Mouse (Mus musculus) CH12.LX (cell line): Measurements from ENCODE around the gene Ly75. TPM values are rescaled to one million over a fixed set of nuclear protein-coding genes. Genes with fewer than 3 reads are reported as not detected.

Source experiments
- DNase-seq: peaks from one replicate; pipeline ENCODE4 v3.0.0-alpha.2; 2013; ENCODE audit errors: extremely low read depth
- H3K27ac ChIP-seq: 2 replicates; pipeline ENCODE4 v1.5.1; 2012; ENCODE audit warnings: low read depth, mild to moderate bottlenecking, control low read depth, moderate library complexity; ENCODE audit not compliant: insufficient read depth
- H3K27me3 ChIP-seq: replicated peaks from 2 replicates; pipeline ENCODE3; 2012; ENCODE audit warnings: inconsistent platforms
- H3K36me3 ChIP-seq, 2 experiments: replicated peaks in 1 of 2; 2 replicates each; pipeline versions ENCODE3 to v1.6.1; 2012; ENCODE audit warnings: inconsistent platforms in 1 of 2, low read length in 1 of 2, mild to moderate bottlenecking in 1 of 2, mixed read lengths in 1 of 2, moderate library complexity in 1 of 2; ENCODE audit not compliant: control insufficient read depth in 1 of 2, insufficient read depth in 1 of 2
- H3K4me1 ChIP-seq, 2 experiments: 2 replicates each; pipeline ENCODE4 v1.6.1; 2012; ENCODE audit warnings: inconsistent platforms in 1 of 2, moderate library complexity in 1 of 2; ENCODE audit not compliant: insufficient read depth in 2 of 2, control insufficient read depth in 1 of 2
- H3K4me2 ChIP-seq: 2 replicates; pipeline ENCODE4 v1.6.1; 2012; ENCODE audit warnings: low read depth, mild to moderate bottlenecking, control low read depth; ENCODE audit not compliant: poor library complexity, insufficient read depth, severe bottlenecking
- H3K4me3 ChIP-seq, 3 experiments: fragments of 150-350 bp in 1 of 3; sonication (generic) in 1 of 3; replicated peaks in 1 of 3; 2 replicates each; pipeline versions ENCODE3 to v1.5.1; 2011 to 2012; ENCODE audit warnings: low read depth in 2 of 3, low read length in 2 of 3, mild to moderate bottlenecking in 2 of 3, moderate library complexity in 2 of 3, control low read depth in 1 of 3, improper control_type of control experiment in 1 of 3, inconsistent platforms in 1 of 3, mixed read lengths in 1 of 3; ENCODE audit not compliant: poor library complexity in 1 of 3
- H3K79me2 ChIP-seq: replicated peaks from 2 replicates; pipeline ENCODE4 v1.6.1; 2012; ENCODE audit warnings: mild to moderate bottlenecking, moderate library complexity; ENCODE audit not compliant: control insufficient read depth, poor library complexity, insufficient read depth, severe bottlenecking; ENCODE audit errors: extremely low read depth
- H3K9ac ChIP-seq: 2 replicates; pipeline ENCODE4 v1.6.1; 2012; ENCODE audit warnings: low read depth, mild to moderate bottlenecking, control low read depth, moderate library complexity; ENCODE audit not compliant: insufficient read depth
- H3K9me3 ChIP-seq: replicated peaks from 2 replicates; pipeline ENCODE3; 2012; ENCODE audit warnings: low read length, inconsistent platforms, mixed read lengths
- BHLHE40 ChIP-seq: IDR thresholded peaks from 2 replicates; pipeline ENCODE4 v1.6.1; 2011; ENCODE audit warnings: mild to moderate bottlenecking, low read depth, low read length, improper control_type of control experiment
- CHD1 ChIP-seq: IDR thresholded peaks from 2 replicates; pipeline ENCODE4 v1.6.1; 2012; ENCODE audit warnings: low read depth, low read length, improper control_type of control experiment, inconsistent platforms
- CTCF ChIP-seq, 2 experiments: IDR thresholded peaks in 1 of 2; conservative IDR thresholded peaks in 1 of 2; 2 replicates each; pipeline ENCODE4 v1.5.1; 2011 to 2012; ENCODE audit warnings: low read depth in 2 of 2, low read length in 2 of 2, improper control_type of control experiment in 1 of 2, inconsistent platforms in 1 of 2, mild to moderate bottlenecking in 1 of 2, moderate library complexity in 1 of 2
- ELF1 ChIP-seq: IDR thresholded peaks from 2 replicates; pipeline ENCODE4 v1.6.1; 2014; ENCODE audit warnings: low read depth, mild to moderate bottlenecking, inconsistent platforms, low read length, improper control_type of control experiment
- EP300 ChIP-seq: IDR thresholded peaks from 2 replicates; pipeline ENCODE4 v1.6.1; 2011; ENCODE audit warnings: low read length, improper control_type of control experiment
- JUN ChIP-seq: IDR thresholded peaks from 2 replicates; pipeline ENCODE4 v1.6.1; 2011; ENCODE audit warnings: low read depth, mild to moderate bottlenecking, low read length, improper control_type of control experiment, moderate library complexity; ENCODE audit not compliant: insufficient read depth
- MAX ChIP-seq: IDR thresholded peaks from 2 replicates; pipeline ENCODE4 v1.6.1; 2011; ENCODE audit warnings: low read length, improper control_type of control experiment
- MAZ ChIP-seq: IDR thresholded peaks from 2 replicates; pipeline ENCODE4 v1.6.1; 2012; ENCODE audit warnings: low read depth, mild to moderate bottlenecking, inconsistent platforms, low read length, improper control_type of control experiment, moderate library complexity
- MEF2A ChIP-seq: IDR thresholded peaks from 2 replicates; pipeline ENCODE4 v1.6.1; 2014; ENCODE audit warnings: low read depth, mild to moderate bottlenecking, inconsistent platforms, low read length, improper control_type of control experiment, borderline replicate concordance
- TBP ChIP-seq: conservative IDR thresholded peaks from 2 replicates; pipeline ENCODE4 v1.6.1; 2011; ENCODE audit warnings: low read depth, low read length, improper control_type of control experiment
- USF1 ChIP-seq: IDR thresholded peaks from 2 replicates; pipeline ENCODE4 v1.6.1; 2014; ENCODE audit warnings: low read depth, mild to moderate bottlenecking, inconsistent platforms, low read length, improper control_type of control experiment
- USF2 ChIP-seq: conservative IDR thresholded peaks from 2 replicates; pipeline ENCODE4 v1.6.1; 2011; ENCODE audit warnings: low read depth, low read length, improper control_type of control experiment
- ZNF384 ChIP-seq: IDR thresholded peaks from 2 replicates; pipeline ENCODE4 v1.6.1; 2012; ENCODE audit warnings: low read depth, low read length, improper control_type of control experiment, inconsistent platforms
- dilution Hi-C: fragments of 300-500 bp; cut with MboI; formaldehyde crosslinking; loops from 2 replicates; pipeline ENCODE4 v1.14.3; 2020; ENCODE audit warnings: low sequenced_read_pairs; ENCODE audit not compliant: extremely low pct_unique_long_range_greater_than_20kb, extremely low pct_ligation_motif_present
- in situ Hi-C: fragments of 300-500 bp; cut with MboI; formaldehyde crosslinking; loops from 3 replicates; pipeline ENCODE4 v1.14.3; 2019; ENCODE audit warnings: low sequenced_read_pairs, low pct_ligation_motif_present, low pct_unique_long_range_greater_than_20kb, mixed read lengths
- polyA plus RNA-seq: library from polyadenylated mRNA; unstranded; fragments of >175 nt; gene quantifications from 2 replicates; pipeline ENCODE4 v1.2.1, GENCODE M21; 2012; ENCODE audit warnings: low read depth; ENCODE audit not compliant: insufficient read length
- total RNA-seq, 2 experiments: library from RNA; depleted of rRNA; stranded (reverse); fragments of 300-350 nt in 1 of 2; fragments of >200 nt in 1 of 2; gene quantifications; 2 replicates each; pipeline ENCODE4 v1.2.3; 2012 to 2014

The Ly75 gene
- total and polyA plus RNA-seq, 3 experiments, result 10.6 to 32.2 (median 13.8) TPM

- in situ Hi-C loops (no loop called here), dilution Hi-C loops (no loop called here)
- H3K4me2 ChIP-seq, result no peak overlapping the region
- no peak overlapping the region for H3K4me3 ChIP-seq
- H3K79me2 ChIP-seq, result no peaks in the 10 kb centered on the region
- TF ChIP-seq BHLHE40 (peak; percentile 68), MEF2A (no peak; the same call in 1 of the 2 replicates), CHD1 (no peak), MAX (no peak), CTCF (conservative IDR thresholded peaks at IDR 0.05 in 1 of 2, IDR thresholded peaks at IDR 0.05 in 1 of 2; ENCODE audit: low read depth in 2 of 2, low read length in 2 of 2) (no peak), USF1 (peak; percentile 82), USF2 (peak; percentile 83)
- no peak for DNase-seq
- peak overlapping the region; percentile 64; the same call in 1 of the 2 replicates for H3K27ac ChIP-seq
- no peak overlapping the region for H3K9ac ChIP-seq
- H3K27me3 ChIP-seq, result no peaks in the 10 kb centered on the region
- H3K4me1 ChIP-seq, result peaks cover 50 to 87% of the 10 kb centered on the region in 2 experiments
- H3K36me3 ChIP-seq, result peaks cover 24 to 52% of the 10 kb centered on the region in 2 experiments
- no peaks in the 10 kb centered on the region for H3K9me3 ChIP-seq
These were observed 17.1 kb downstream of the Ly75 start for GRCm38 (mm10) chr2:60365820-60366610.

- no peaks in the 10 kb centered on the region for H3K27me3 ChIP-seq
- DNase-seq, result no peak
- in situ Hi-C loops (no loop called here), dilution Hi-C loops (no loop called here)
- peaks cover 45 to 79% of the 10 kb centered on the region in 2 experiments for H3K4me1 ChIP-seq
- no peak overlapping the region; the same call in 1 of the 2 replicates for H3K27ac ChIP-seq
- H3K36me3 ChIP-seq, result peaks cover 24 to 54% of the 10 kb centered on the region in 2 experiments
- no peaks in the 10 kb centered on the region for H3K9me3 ChIP-seq
- no peak overlapping the region for H3K4me2 ChIP-seq
- no peak overlapping the region for H3K4me3 ChIP-seq
- no peak overlapping the region for H3K9ac ChIP-seq
- TF ChIP-seq JUN (no peak), TBP (no peak), MAZ (no peak), ZNF384 (no peak), ELF1 (no peak)
- H3K79me2 ChIP-seq, result no peaks in the 10 kb centered on the region
These were observed 17.8 kb downstream of the Ly75 start for GRCm38 (mm10) chr2:60365138-60365775.

GRCm38 (mm10) chr2:60362146-60362545, 21.0 kb downstream of the Ly75 start:
- no peak overlapping the region for H3K4me2 ChIP-seq
- in situ Hi-C loops, result no loop called here
- H3K27me3 ChIP-seq, result no peaks in the 10 kb centered on the region
- H3K79me2 ChIP-seq, result no peaks in the 10 kb centered on the region
- dilution Hi-C loops, result no loop called here
- H3K4me1 ChIP-seq, result peaks cover 27 to 49% of the 10 kb centered on the region in 2 experiments
- DNase-seq, result no peak
- TF ChIP-seq CHD1 (no peak), EP300 (no peak)
- H3K36me3 ChIP-seq, result peaks cover 35 to 56% of the 10 kb centered on the region in 2 experiments
- no peaks in the 10 kb centered on the region for H3K9me3 ChIP-seq
- H3K4me3 ChIP-seq, result no peak overlapping the region
- H3K27ac ChIP-seq, result no peak overlapping the region
- H3K9ac ChIP-seq, result no peak overlapping the region
